25 mouse cellular contexts compared by ENCODE assay signal in the genomic region with DNA sequence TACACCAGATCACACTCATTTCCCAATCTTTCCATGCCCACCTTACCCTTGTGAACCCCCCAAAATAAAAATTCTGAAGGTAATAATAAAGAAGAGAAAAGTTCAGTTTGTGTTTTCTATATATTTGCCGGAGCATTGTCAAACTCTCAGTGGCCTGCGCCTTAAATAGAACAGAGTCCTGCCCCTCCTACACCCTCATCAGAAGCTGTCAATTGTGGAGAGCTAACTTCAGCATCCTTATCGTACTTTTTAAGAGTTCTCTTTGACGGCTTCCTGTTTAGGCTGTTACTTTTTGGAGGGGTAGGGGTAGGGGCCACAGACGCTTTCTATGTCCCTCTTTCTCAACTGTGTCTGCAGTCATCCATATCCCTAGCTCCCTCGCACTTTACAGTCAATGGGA.
DNase-seq lines count a peak whose midpoint lies in the region; ATAC-seq lines count a peak whose summit lies in the region.
"Had no signal": no experiment of that assay in that cellular context is flagged by ENCODE, and none has a peak within 500 bp of the region (broad histone marks: within the 10 kb centered on the region; RNA-seq: fewer than 3 reads in every experiment).

No protein-coding gene starts in this region.

- H3K9ac ChIP-seq in heart, embryonic 13.5 days: 0 out of 2 replicates have a peak overlapping the region, but pooled peaks have one; percentile 3
- H3K9ac ChIP-seq in heart, embryonic 16.5 days (ENCODE audit: low read length): 0 out of 2 replicates have a peak overlapping the region, but pooled peaks have one; percentile 9
- H3K9ac ChIP-seq: embryonic facial prominence, embryonic 12.5 days; embryonic facial prominence, embryonic 15.5 days; forebrain, postnatal 0 days; hindbrain, embryonic 13.5 days; intestine, embryonic 15.5 days had no signal

- H3K27me3 ChIP-seq in heart, embryonic 10.5 days (ENCODE audit: insufficient read depth, poor library complexity, severe bottlenecking): 0 out of 2 replicates have a peak, but pooled peaks cover 6% of the 10 kb centered on the region
- peaks cover 10% of the 10 kb centered on the region; the same call in 1 of the 2 replicates for H3K27me3 ChIP-seq in heart, embryonic 13.5 days (replicated peaks)
- H3K27me3 ChIP-seq in heart, embryonic 16.5 days (ENCODE audit: control insufficient read depth, insufficient read depth, low read length): no peaks in the 10 kb centered on the region
- H3K27me3 ChIP-seq: hindbrain, embryonic 13.5 days; intestine, embryonic 15.5 days had no signal

- no peak for DNase-seq in heart, embryonic 10.5 days (ENCODE audit: low spot score)
- DNase-seq in heart, postnatal 14 days: no peak
- DNase-seq in heart, postnatal 36 days: no peak
- no peak for DNase-seq in heart, adult 9 months (ENCODE audit: low spot score in 2 of 2)
- DNase-seq: adrenal gland, adult 8-10 months; adrenal gland, postnatal 25 days; cerebellum, adult 18-20 months; cerebellum, adult 9-10 months; cerebellum, postnatal 14 days; forebrain, postnatal 0 days; gastrocnemius, adult 2 months; gastrocnemius, postnatal 14 days; kidney, adult 11 months; kidney, adult 8-10 months had no signal

- no peaks in the 10 kb centered on the region for H3K9me3 ChIP-seq in heart, embryonic 10.5 days
- no peaks in the 10 kb centered on the region for H3K9me3 ChIP-seq in heart, embryonic 13.5 days
- H3K9me3 ChIP-seq in heart, embryonic 16.5 days (replicated peaks; ENCODE audit: control insufficient read depth, low read length): no peaks in the 10 kb centered on the region
- H3K9me3 ChIP-seq: embryonic facial prominence, embryonic 12.5 days; embryonic facial prominence, embryonic 15.5 days; hindbrain, embryonic 10.5 days; hindbrain, embryonic 13.5 days; intestine, embryonic 15.5 days had no signal

- H3K27ac ChIP-seq in heart, embryonic 10.5 days: peak overlapping the region; percentile 62
- peak overlapping the region; percentile 71 for H3K27ac ChIP-seq in heart, embryonic 13.5 days (replicated peaks)
- peak overlapping the region; percentile 56 for H3K27ac ChIP-seq in heart, embryonic 16.5 days (ENCODE audit: low read length)
- H3K27ac ChIP-seq: embryonic facial prominence, embryonic 12.5 days; embryonic facial prominence, embryonic 15.5 days; gastrocnemius, adult 2 months; hindbrain, embryonic 10.5 days; hindbrain, embryonic 13.5 days; intestine, embryonic 15.5 days had no signal

- intact Hi-C loops in heart, postnatal 14 days (cut with DNase I): loop anchor here (5.0 kb wide), 1 partner anchor 96 kb away; no protein-coding TSS in a partner anchor
- intact Hi-C loops in heart, postnatal 36 days (cut with DNase I): loop anchor here (5.0 kb wide), 2 partner anchors 101 to 306 kb away; no protein-coding TSS in a partner anchor

- no peak overlapping the region for H3K4me3 ChIP-seq in heart, embryonic 10.5 days
- no peak overlapping the region for H3K4me3 ChIP-seq in heart, embryonic 13.5 days
- H3K4me3 ChIP-seq in heart, embryonic 16.5 days (ENCODE audit: low read length): no peak overlapping the region
- H3K4me3 ChIP-seq: embryonic facial prominence, embryonic 12.5 days; embryonic facial prominence, embryonic 15.5 days; gastrocnemius, adult 2 months; hindbrain, embryonic 10.5 days; hindbrain, embryonic 13.5 days; intestine, embryonic 15.5 days had no signal

- no peaks in the 10 kb centered on the region for H3K36me3 ChIP-seq in heart, embryonic 10.5 days
- H3K36me3 ChIP-seq in heart, embryonic 13.5 days: no peaks in the 10 kb centered on the region
- H3K36me3 ChIP-seq in heart, embryonic 16.5 days (ENCODE audit: control insufficient read depth, insufficient read depth): no peaks in the 10 kb centered on the region
- H3K36me3 ChIP-seq: embryonic facial prominence, embryonic 12.5 days; embryonic facial prominence, embryonic 15.5 days; hindbrain, embryonic 10.5 days; hindbrain, embryonic 13.5 days; intestine, embryonic 15.5 days had no signal

- peak overlapping the region; percentile 42 for H3K4me2 ChIP-seq in heart, embryonic 13.5 days
- H3K4me2 ChIP-seq in heart, embryonic 16.5 days (ENCODE audit: low read depth, low read length): peak overlapping the region; percentile 39
- H3K4me2 ChIP-seq: embryonic facial prominence, embryonic 12.5 days; embryonic facial prominence, embryonic 15.5 days; hindbrain, embryonic 13.5 days; intestine, embryonic 15.5 days had no signal

- H3K4me1 ChIP-seq in heart, embryonic 10.5 days: peaks cover 53% of the 10 kb centered on the region
- H3K4me1 ChIP-seq in heart, embryonic 13.5 days: peaks cover 64% of the 10 kb centered on the region
- peaks cover 24% of the 10 kb centered on the region for H3K4me1 ChIP-seq in heart, embryonic 16.5 days (ENCODE audit: control insufficient read depth, insufficient read depth, low read length)
- H3K4me1 ChIP-seq: hindbrain, embryonic 13.5 days; intestine, embryonic 15.5 days had no signal

- WGBS in heart, embryonic 10.5 days: 29% methylated on average over 6 of the region's 6 CpGs
- 22% methylated on average over 6 of the region's 6 CpGs for WGBS in heart, embryonic 13.5 days
- 21% methylated on average over 6 of the region's 6 CpGs for WGBS in heart, embryonic 16.5 days

- no peak for ATAC-seq in heart, embryonic 13.5 days (ENCODE audit: extremely low read depth, insufficient number of reproducible peaks, low FRiP score, low TSS enrichment)
- ATAC-seq in heart, embryonic 16.5 days (replicated peaks; ENCODE audit: extremely low read depth, insufficient read depth, low FRiP score): no peak
- 0 out of 2 replicates have a peak, but pooled peaks have one; percentile 7 for ATAC-seq in common myeloid progenitor, adult 5-6 weeks (replicated peaks; ENCODE audit: low read depth, poor library complexity, severe bottlenecking)
- ATAC-seq: activated CD4-positive, CD25-positive, alpha-beta regulatory T cell, adult 4 months; forebrain, embryonic 14.5 days; forebrain, postnatal 0 days; hindbrain, embryonic 16.5 days; intestine, embryonic 15.5 days had no signal
